Mouse (Mus musculus): ENCODE results near the gene Timm10. TPM values are rescaled to one million over a fixed set of nuclear protein-coding genes. Genes with fewer than 3 reads are reported as not detected.
"Not testable (repeated sequence)": the region's sequence is repeated elsewhere in the genome, so short reads cannot be mapped to it uniquely, and the experiment has no call there.

The Timm10 gene
- polyA plus RNA-seq, 1 experiment from 2014 or later: 75.2 TPM

DNA sequence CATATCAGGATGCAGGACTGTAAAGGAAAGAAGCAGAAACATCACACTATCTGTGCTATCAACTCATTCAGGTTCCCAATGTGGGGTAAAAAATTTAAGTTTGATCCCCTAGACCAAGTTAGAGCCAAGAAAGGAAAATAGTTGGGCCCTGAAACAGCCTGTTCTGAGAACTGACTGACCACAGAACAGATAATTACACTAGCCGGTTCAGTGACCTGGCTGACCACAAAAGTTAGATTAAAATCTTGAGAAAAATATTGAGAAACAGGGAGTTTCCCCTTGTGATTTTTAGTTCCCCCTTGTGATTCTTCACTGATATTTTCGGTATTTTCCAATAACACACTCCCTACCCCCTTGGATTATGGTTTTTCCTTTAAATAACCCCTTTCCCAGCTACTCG is 32.9 kb upstream of the Timm10 start:
- Histone ChIP-seq H3K4me3 (ENCODE audit: low read depth, low read length) (no peak overlapping the region), H3K27ac (ENCODE audit: low read length) (no peak overlapping the region), H3K9me3 (replicated peaks; ENCODE audit: control insufficient read depth, low read length, poor library complexity, severe bottlenecking) (no peaks in the 10 kb centered on the region), H3K9ac (ENCODE audit: low read depth, low read length) (no peak overlapping the region), H3K4me1 (ENCODE audit: control insufficient read depth, insufficient read depth, low read length) (peaks cover 3% of the 10 kb centered on the region; the same call in 1 of the 2 replicates), H3K27me3 (ENCODE audit: control insufficient read depth, insufficient read depth, low read depth, low read length) (no peaks in the 10 kb centered on the region), H3K36me3 (ENCODE audit: control insufficient read depth, insufficient read depth, low read length) (no peaks in the 10 kb centered on the region), H3K4me2 (ENCODE audit: low read length) (no peak overlapping the region)
- 92% methylated on average over 3 of the region's 3 CpGs for WGBS
- ATAC-seq: no peak

DNA sequence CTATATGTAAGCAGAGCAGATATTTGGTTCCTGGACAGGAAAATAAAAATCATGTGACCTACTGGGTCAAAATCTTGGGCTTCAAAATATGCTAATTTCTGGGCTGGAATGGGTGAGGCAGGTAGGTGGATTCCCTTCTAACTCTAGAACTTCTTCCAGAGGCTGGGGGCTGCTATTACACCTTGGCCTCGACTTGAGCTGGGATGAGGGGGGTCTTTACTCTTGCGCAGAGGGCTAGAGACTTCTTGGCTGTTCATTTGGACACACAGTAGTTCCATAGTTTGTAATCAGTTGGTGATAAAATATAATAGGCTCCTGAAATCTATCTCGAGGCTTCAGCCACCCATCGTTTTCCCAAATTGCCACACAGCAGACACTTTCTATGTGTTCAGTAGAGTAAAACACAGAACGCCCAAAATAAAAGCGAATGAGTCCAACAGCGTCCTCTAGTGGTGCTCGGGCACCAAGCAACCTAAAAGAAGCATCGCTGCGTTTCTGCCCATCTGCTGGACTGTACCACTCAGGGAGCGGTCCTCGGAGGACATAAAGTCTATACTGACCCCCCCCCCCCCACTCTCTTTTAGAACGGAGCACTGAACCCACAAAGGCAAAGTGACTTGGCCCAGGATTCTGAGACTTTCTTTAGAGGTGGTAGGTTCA is 28.8 kb upstream of the Timm10 start:
- no peak overlapping the region; the same call in 1 of the 2 replicates for H3K27ac ChIP-seq (ENCODE audit: low read length)
- peak overlapping the region; percentile 44 for H3K4me3 ChIP-seq (ENCODE audit: low read depth, low read length)
- peak overlapping the region; percentile 69 for H3K9ac ChIP-seq (ENCODE audit: low read depth, low read length)
- no peaks in the 10 kb centered on the region for H3K27me3 ChIP-seq (ENCODE audit: control insufficient read depth, insufficient read depth, low read depth, low read length)
- peak; percentile 69 for ATAC-seq
- WGBS: 9% methylated on average over 13 of the region's 13 CpGs
- H3K36me3 ChIP-seq (ENCODE audit: control insufficient read depth, insufficient read depth, low read length): no peaks in the 10 kb centered on the region
- H3K4me1 ChIP-seq (ENCODE audit: control insufficient read depth, insufficient read depth, low read length): peaks cover 9% of the 10 kb centered on the region
- H3K4me2 ChIP-seq (ENCODE audit: low read length): peak overlapping the region; percentile 98
- no peaks in the 10 kb centered on the region for H3K9me3 ChIP-seq (replicated peaks; ENCODE audit: control insufficient read depth, low read length, poor library complexity, severe bottlenecking)

DNA sequence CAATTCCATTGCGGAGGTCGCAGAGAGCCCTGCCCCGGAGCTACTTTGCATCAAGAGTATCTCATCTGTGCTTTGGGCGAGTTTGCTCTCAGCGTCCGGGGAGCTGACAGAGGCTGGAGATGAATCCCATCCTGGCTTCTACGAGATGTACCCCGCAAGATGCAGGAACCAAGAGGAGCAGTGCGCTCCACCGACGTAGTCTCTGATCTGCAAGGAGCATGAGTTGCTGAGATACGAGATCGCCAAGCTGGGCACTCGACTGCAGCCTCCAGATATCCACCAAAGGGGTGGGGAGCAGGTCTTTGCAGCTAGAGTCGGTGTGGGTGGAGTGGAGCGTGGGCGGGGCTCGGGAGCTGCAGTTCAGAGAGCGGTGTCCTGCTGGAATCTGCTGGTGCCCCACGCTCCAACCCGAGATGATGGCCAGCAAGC is 28.3 kb upstream of the Timm10 start, which contains the start of gene Ube2l6:
Gene Ube2l6 (plus strand): TSS at position 336 of the 429 bp plus-strand sequence.
- Histone ChIP-seq H3K36me3 (ENCODE audit: control insufficient read depth, insufficient read depth, low read length) (no peaks in the 10 kb centered on the region), H3K4me1 (ENCODE audit: control insufficient read depth, insufficient read depth, low read length) (peaks cover 9% of the 10 kb centered on the region), H3K9ac (ENCODE audit: low read depth, low read length) (peak within 1 kb of the TSS; percentile 69), H3K27me3 (ENCODE audit: control insufficient read depth, insufficient read depth, low read depth, low read length) (no peaks in the 10 kb centered on the region), H3K9me3 (replicated peaks; ENCODE audit: control insufficient read depth, low read length, poor library complexity, severe bottlenecking) (no peaks in the 10 kb centered on the region), H3K4me3 (ENCODE audit: low read depth, low read length) (peak within 1 kb of the TSS; percentile 44), H3K4me2 (ENCODE audit: low read length) (peak within 1 kb of the TSS; percentile 98), H3K27ac (ENCODE audit: low read length) (no peak within 1 kb of the TSS; the same call in 1 of the 2 replicates)
- under 1% methylated on average over 21 of the region's 21 CpGs for WGBS
- peak; percentile 71 for ATAC-seq

DNA sequence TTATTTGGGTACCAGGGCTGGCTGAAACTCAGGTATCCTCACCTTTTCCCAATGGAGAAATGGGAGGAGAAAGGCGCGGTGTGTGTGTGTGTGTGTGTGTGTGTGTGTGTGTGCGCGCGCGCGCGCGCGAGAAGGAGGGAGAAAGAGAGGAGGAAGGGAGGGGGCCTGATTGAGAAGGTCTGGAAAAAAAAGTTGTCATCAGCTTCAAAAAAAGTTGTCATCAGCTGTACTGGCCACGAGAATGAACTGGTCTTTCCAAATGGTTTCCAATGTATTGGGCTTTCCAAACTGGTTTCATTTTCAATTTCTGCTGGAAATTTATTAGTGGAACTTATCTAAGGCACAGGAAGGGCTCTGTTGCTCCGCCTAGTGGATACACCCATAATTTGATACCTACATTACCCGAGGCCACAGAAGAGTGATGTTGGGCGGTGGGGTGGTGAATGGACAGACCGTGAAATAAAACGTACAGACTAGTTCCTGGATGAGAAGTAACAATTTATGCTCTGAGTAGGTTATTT is 27.7 kb upstream of the Timm10 start:
- peaks cover 9% of the 10 kb centered on the region for H3K4me1 ChIP-seq (ENCODE audit: control insufficient read depth, insufficient read depth, low read length)
- under 1% methylated on average over 16 of the region's 16 CpGs for WGBS
- no peaks in the 10 kb centered on the region for H3K9me3 ChIP-seq (replicated peaks; ENCODE audit: control insufficient read depth, low read length, poor library complexity, severe bottlenecking)
- no peaks in the 10 kb centered on the region for H3K36me3 ChIP-seq (ENCODE audit: control insufficient read depth, insufficient read depth, low read length)
- peak overlapping the region; percentile 98 for H3K4me2 ChIP-seq (ENCODE audit: low read length)
- ATAC-seq: peak; percentile 61
- H3K9ac ChIP-seq (ENCODE audit: low read depth, low read length): peak overlapping the region; percentile 69
- peak overlapping the region; percentile 44 for H3K4me3 ChIP-seq (ENCODE audit: low read depth, low read length)
- no peaks in the 10 kb centered on the region for H3K27me3 ChIP-seq (ENCODE audit: control insufficient read depth, insufficient read depth, low read depth, low read length)
- no peak overlapping the region for H3K27ac ChIP-seq (ENCODE audit: low read length)

DNA sequence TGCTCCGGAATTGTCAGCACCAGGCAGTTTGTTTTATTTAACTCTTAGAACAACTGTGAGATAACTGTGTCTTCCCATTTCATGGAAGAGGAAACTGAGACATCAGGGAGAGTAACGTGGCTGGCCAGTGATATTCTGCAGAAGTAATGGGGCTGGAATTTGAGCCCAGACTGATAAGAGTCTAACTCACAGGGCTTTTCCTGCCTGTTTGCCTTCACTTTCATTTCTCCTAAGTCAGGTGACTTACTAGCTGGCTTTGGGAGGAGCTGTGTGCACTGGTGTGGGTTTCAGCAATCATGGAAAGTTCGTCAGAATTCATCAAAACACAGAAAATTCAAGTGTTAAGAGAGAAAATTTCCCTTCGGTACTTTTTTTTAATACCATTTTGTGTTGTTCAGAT is 26.5 kb upstream of the Timm10 start:
- no peak overlapping the region for H3K27ac ChIP-seq (ENCODE audit: low read length)
- WGBS: 88% methylated on average over 4 of the region's 4 CpGs
- no peak for ATAC-seq
- no peak overlapping the region for H3K9ac ChIP-seq (ENCODE audit: low read depth, low read length)
- no peak overlapping the region for H3K4me3 ChIP-seq (ENCODE audit: low read depth, low read length)
- no peaks in the 10 kb centered on the region for H3K9me3 ChIP-seq (replicated peaks; ENCODE audit: control insufficient read depth, low read length, poor library complexity, severe bottlenecking)
- H3K4me1 ChIP-seq (ENCODE audit: control insufficient read depth, insufficient read depth, low read length): peaks cover 9% of the 10 kb centered on the region
- H3K36me3 ChIP-seq (ENCODE audit: control insufficient read depth, insufficient read depth, low read length): no peaks in the 10 kb centered on the region
- H3K4me2 ChIP-seq (ENCODE audit: low read length): no peak overlapping the region
- H3K27me3 ChIP-seq (ENCODE audit: control insufficient read depth, insufficient read depth, low read depth, low read length): no peaks in the 10 kb centered on the region

DNA sequence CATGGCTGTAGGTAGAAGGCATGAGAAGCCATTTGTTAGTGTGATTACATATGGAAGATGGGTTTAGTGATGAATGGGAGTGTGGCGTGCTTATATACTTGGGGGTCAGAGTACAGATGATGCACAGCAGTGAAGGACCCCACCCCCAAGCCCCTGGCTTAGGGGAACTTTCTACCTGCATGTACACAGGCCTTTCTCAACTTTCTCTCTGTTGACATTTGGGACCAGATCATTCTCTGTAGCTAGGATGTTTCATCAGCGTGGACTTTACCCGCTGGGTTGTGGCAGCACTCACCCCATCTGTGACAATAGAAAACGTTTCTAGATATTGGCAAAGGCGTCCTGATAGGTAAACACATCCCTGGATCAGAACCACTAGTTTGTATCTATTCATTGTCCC is 25.6 kb upstream of the Timm10 start:
- H3K4me3 ChIP-seq (ENCODE audit: low read depth, low read length); H3K4me1 ChIP-seq (ENCODE audit: control insufficient read depth, insufficient read depth, low read length); H3K36me3 ChIP-seq (ENCODE audit: control insufficient read depth, insufficient read depth, low read length); ATAC-seq; H3K27me3 ChIP-seq (ENCODE audit: control insufficient read depth, insufficient read depth, low read depth, low read length); H3K9ac ChIP-seq (ENCODE audit: low read depth, low read length); H3K9me3 ChIP-seq (replicated peaks; ENCODE audit: control insufficient read depth, low read length, poor library complexity, severe bottlenecking); H3K27ac ChIP-seq (ENCODE audit: low read length); H3K4me2 ChIP-seq (ENCODE audit: low read length): not testable (repeated sequence)
- 75% methylated on average over 5 of the region's 5 CpGs for WGBS

DNA sequence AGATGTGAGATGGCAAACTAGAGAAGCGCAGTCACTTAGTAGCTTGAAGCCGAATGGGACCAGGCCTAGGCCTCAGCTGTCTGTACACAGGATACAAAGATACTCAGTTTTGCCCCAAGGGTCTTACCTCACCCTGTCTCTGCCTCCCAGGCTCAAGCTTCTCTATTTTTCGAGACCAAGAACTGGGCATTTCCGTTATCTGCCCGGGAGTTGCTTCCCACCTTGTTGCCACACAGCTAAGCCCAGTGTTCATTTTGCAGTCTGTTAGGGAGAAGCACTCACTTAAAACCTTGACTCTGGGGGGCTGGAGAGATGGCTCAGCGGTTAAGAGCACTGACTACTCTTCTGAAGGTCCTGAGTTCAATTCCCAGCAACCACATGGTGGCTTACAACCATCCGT is 22.8 kb upstream of the Timm10 start:
- WGBS: 90% methylated on average over 7 of the region's 7 CpGs
- Histone ChIP-seq H3K9me3 (replicated peaks; ENCODE audit: control insufficient read depth, low read length, poor library complexity, severe bottlenecking) (no peaks in the 10 kb centered on the region), H3K36me3 (ENCODE audit: control insufficient read depth, insufficient read depth, low read length) (no peaks in the 10 kb centered on the region), H3K4me3 (ENCODE audit: low read depth, low read length) (no peak overlapping the region), H3K4me2 (ENCODE audit: low read length) (no peak overlapping the region), H3K4me1 (ENCODE audit: control insufficient read depth, insufficient read depth, low read length) (peaks cover 6% of the 10 kb centered on the region), H3K27me3 (ENCODE audit: control insufficient read depth, insufficient read depth, low read depth, low read length) (no peaks in the 10 kb centered on the region), H3K27ac (ENCODE audit: low read length) (no peak overlapping the region), H3K9ac (ENCODE audit: low read depth, low read length) (no peak overlapping the region)
- ATAC-seq: no peak

DNA sequence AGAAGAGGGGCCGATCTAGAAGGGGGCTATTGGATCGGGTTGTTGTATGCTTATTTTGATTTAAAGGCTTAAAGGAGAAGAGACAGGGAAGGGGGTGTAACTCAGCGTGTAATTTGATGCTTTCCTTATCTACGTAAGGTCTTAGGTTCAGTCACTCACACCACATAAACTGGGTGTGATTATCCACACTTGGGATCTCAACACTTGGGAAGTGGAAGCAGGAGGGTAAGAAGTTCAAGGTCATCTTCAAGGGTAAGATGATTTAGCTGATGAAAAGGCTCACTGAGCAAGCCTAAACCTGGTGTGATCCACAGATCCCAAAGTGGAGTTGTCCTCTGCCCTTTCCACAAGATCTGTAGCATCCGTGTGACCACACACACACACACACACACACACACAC is 20.3 kb upstream of the Timm10 start:
- Histone ChIP-seq H3K4me1 (ENCODE audit: control insufficient read depth, insufficient read depth, low read length) (no peaks in the 10 kb centered on the region), H3K9ac (ENCODE audit: low read depth, low read length) (no peak overlapping the region), H3K4me2 (ENCODE audit: low read length) (no peak overlapping the region), H3K27me3 (ENCODE audit: control insufficient read depth, insufficient read depth, low read depth, low read length) (no peaks in the 10 kb centered on the region), H3K36me3 (ENCODE audit: control insufficient read depth, insufficient read depth, low read length) (no peaks in the 10 kb centered on the region), H3K27ac (ENCODE audit: low read length) (no peak overlapping the region), H3K4me3 (ENCODE audit: low read depth, low read length) (no peak overlapping the region), H3K9me3 (replicated peaks; ENCODE audit: control insufficient read depth, low read length, poor library complexity, severe bottlenecking) (no peaks in the 10 kb centered on the region)
- WGBS: 79% methylated on average over 5 of the region's 5 CpGs
- no peak for ATAC-seq

DNA sequence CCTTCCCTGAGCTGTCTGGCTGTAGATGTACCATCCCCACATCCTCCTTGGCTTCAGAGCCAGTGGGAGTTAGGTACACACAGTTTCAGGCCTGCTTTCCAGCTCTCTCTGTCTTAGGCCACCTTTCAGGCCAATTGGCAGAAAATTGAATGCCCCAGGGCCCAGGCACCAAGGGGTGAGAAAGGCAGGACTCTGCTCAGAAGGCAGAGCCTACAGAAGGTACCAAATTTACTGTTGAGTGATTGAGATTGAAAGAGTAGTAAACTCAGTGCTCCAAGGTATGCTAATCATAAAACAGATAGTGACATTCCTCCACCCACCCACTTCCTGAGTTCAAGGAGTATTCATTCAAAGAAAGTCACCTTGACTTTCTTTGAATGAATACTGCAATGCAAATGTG is 17.5 kb upstream of the Timm10 start:
- H3K27me3 ChIP-seq (ENCODE audit: control insufficient read depth, insufficient read depth, low read depth, low read length): no peaks in the 10 kb centered on the region
- H3K4me1 ChIP-seq (ENCODE audit: control insufficient read depth, insufficient read depth, low read length): no peaks in the 10 kb centered on the region
- H3K4me3 ChIP-seq (ENCODE audit: low read depth, low read length): no peak overlapping the region
- no peak overlapping the region for H3K4me2 ChIP-seq (ENCODE audit: low read length)
- H3K27ac ChIP-seq (ENCODE audit: low read length): no peak overlapping the region
- no peaks in the 10 kb centered on the region for H3K9me3 ChIP-seq (replicated peaks; ENCODE audit: control insufficient read depth, low read length, poor library complexity, severe bottlenecking)
- H3K36me3 ChIP-seq (ENCODE audit: control insufficient read depth, insufficient read depth, low read length): no peaks in the 10 kb centered on the region
- no peak for ATAC-seq
- no peak overlapping the region for H3K9ac ChIP-seq (ENCODE audit: low read depth, low read length)
